Mouse (Mus musculus) intestine, embryonic 16.5 days (tissue): ENCODE measurements around the gene Actc1. TPM values are rescaled to one million over a fixed set of nuclear protein-coding genes. Genes with fewer than 3 reads are reported as not detected.

ENCODE experiments used
- ATAC-seq: fragments of 200-750 bp; cut with Nextera tagmentation; 2 replicates; pipeline ENCODE4 v1.8.0; 2017; ENCODE audit warnings: moderate TSS enrichment, moderate library complexity
- H3K27ac ChIP-seq: fragments of 300-500 bp; sonication (generic); 2 replicates; pipeline ENCODE4 v1.5.1; 2014; ENCODE audit warnings: mild to moderate bottlenecking, low read length
- H3K27me3 ChIP-seq: fragments of 300-500 bp; sonication (generic); replicated peaks from 2 replicates; pipeline ENCODE4 v1.6.1; 2014; ENCODE audit warnings: low read length, control low read depth, mixed read lengths; ENCODE audit not compliant: control insufficient read depth, insufficient read depth
- H3K36me3 ChIP-seq: fragments of 300-500 bp; sonication (generic); 2 replicates; pipeline ENCODE4 v1.6.1; 2014; ENCODE audit warnings: low read length, control low read depth; ENCODE audit not compliant: control insufficient read depth, insufficient read depth
- H3K4me1 ChIP-seq: fragments of 300-500 bp; sonication (generic); 2 replicates; pipeline ENCODE4 v1.6.1; 2014; ENCODE audit warnings: low read length, control low read depth, mixed read lengths; ENCODE audit not compliant: control insufficient read depth, insufficient read depth
- H3K4me2 ChIP-seq: fragments of 300-500 bp; sonication (generic); 2 replicates; pipeline ENCODE4 v1.6.1; 2014; ENCODE audit warnings: low read depth, low read length, control low read depth
- H3K4me3 ChIP-seq: fragments of 300-500 bp; sonication (generic); 2 replicates; pipeline ENCODE4 v1.5.1; 2014; ENCODE audit warnings: mild to moderate bottlenecking, low read length
- H3K9ac ChIP-seq: fragments of 300-500 bp; sonication (generic); 2 replicates; pipeline ENCODE4 v1.6.1; 2014; ENCODE audit warnings: low read depth, low read length
- H3K9me3 ChIP-seq: fragments of 300-500 bp; sonication (generic); 2 replicates; pipeline ENCODE4 v1.6.1; 2016; ENCODE audit warnings: low read length, control low read depth; ENCODE audit not compliant: control insufficient read depth
- WGBS: fragments of 180-500 bp; shearing (Covaris S2); extraction: QIAGEN DNeasy Blood & Tissue Kit; methylation state at CpG from one replicate; pipeline ENCODE4 v1.1.7; 2014; 5-methylcytosine and 5-hydroxymethylcytosine counted together
- polyA plus RNA-seq: library from polyadenylated mRNA; unstranded; fragments of >200 nt; fragmentation: Nextera tagmentation; extraction: Ambion mirVana; gene quantifications from 2 replicates; pipeline ENCODE4 v1.2.1, GENCODE M21; 2015

The Actc1 gene
- polyA plus RNA-seq, 1 experiment from 2014 or later, result 41.1 TPM

DNA sequence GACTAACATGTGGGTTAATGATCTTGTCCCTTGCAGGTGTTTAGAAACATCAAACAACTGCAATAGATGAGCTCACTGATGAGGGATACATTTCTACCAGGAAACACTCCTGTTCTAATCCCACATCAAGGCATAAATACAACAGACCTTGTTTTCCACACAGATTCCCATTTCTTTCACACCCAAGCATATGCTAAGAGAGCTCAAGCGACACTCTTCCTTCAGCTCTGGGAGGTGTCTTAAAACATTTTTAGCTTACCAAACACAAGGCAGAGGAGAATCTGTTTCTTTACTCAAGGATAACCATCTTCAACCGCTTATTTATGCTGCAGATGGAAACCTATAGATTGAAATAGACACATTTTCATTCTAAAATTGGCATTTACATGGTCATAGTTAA is 45.0 kb downstream of the Actc1 start:
- no peaks in the 10 kb centered on the region for H3K9me3 ChIP-seq
- H3K9ac ChIP-seq, result no peak overlapping the region
- peaks cover 11% of the 10 kb centered on the region for H3K27me3 ChIP-seq
- no peak overlapping the region for H3K27ac ChIP-seq
- 77% methylated on average over 2 of the region's 2 CpGs for WGBS
- peaks cover 1% of the 10 kb centered on the region; the same call in 1 of the 2 replicates for H3K4me1 ChIP-seq
- H3K36me3 ChIP-seq, result no peaks in the 10 kb centered on the region
- no peak overlapping the region for H3K4me2 ChIP-seq
- ATAC-seq, result no peak
- H3K4me3 ChIP-seq, result no peak overlapping the region

- Histone ChIP-seq H3K9ac (no peak overlapping the region), H3K4me3 (no peak overlapping the region), H3K4me2 (no peak overlapping the region), H3K36me3 (no peaks in the 10 kb centered on the region), H3K27me3 (no peaks in the 10 kb centered on the region), H3K9me3 (no peaks in the 10 kb centered on the region), H3K4me1 (no peaks in the 10 kb centered on the region), H3K27ac (no peak overlapping the region)
- 55% methylated on average over 8 of the region's 8 CpGs for WGBS
- ATAC-seq, result no peak
These were observed 55.9 kb downstream of the Actc1 start for GRCm38 (mm10) chr2:113997484-113997883.

Other genes starting within 250 kb of the Actc1 start
- gene Scg5, start 224.4 kb downstream of the Actc1 start, polyA plus RNA-seq, result 10.6 and 10.8 TPM in 2 replicates
- 17.9 and 18.1 TPM in 2 replicates for gene Arhgap11a, start 204.9 kb downstream of the Actc1 start, polyA plus RNA-seq
- 0.45 and 0.59 TPM in 2 replicates for gene Gjd2, start 39.9 kb downstream of the Actc1 start, polyA plus RNA-seq
- 27.5 and 29.7 TPM in 2 replicates for gene Aqr, start 133.5 kb upstream of the Actc1 start, polyA plus RNA-seq
- 2.7 and 2.9 TPM in 2 replicates for gene Zfp770, start 147.9 kb upstream of the Actc1 start, polyA plus RNA-seq